Mouse (Mus musculus): ENCODE results near the gene Pask. TPM values are rescaled to one million over a fixed set of nuclear protein-coding genes. Genes with fewer than 3 reads are reported as not detected.

Pask gene
- total and polyA plus RNA-seq, 2 experiments from 2014 or later: 3.9 to 15.0 TPM

DNA sequence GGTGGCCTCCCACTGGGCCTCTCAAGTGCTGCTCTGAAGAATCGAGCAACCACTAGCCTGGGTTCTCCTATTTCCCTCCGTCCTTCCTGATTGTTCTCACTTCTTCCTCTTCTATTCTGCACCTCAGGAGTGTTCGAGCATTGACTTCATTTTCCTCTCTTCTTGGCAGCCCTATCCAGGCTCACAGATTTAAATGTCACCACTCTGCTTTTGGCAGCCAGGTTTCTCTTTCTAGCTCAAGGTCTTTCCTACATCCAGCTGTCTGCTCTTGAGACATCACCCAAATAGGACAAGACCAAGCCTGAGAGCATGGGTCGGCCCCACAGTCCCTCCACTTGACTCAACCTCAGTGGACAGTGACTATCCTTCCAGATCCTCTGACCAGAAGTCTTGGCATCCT is 19.4 kb upstream of the Pask start:
- Histone ChIP-seq H3K4me1 (ENCODE audit: insufficient read depth, low read length) (no peaks in the 10 kb centered on the region), H3K27me3 (ENCODE audit: insufficient read depth, low read length) (no peaks in the 10 kb centered on the region), H3K36me3 (ENCODE audit: insufficient read depth, low read length) (peaks cover 45% of the 10 kb centered on the region; the same call in 1 of the 2 replicates), H3K4me3 (ENCODE audit: low read length) (no peak overlapping the region), H3K4me2 (ENCODE audit: low read depth, low read length) (no peak overlapping the region), H3K27ac (no peak overlapping the region), H3K9me3 (ENCODE audit: low read length) (no peaks in the 10 kb centered on the region), H3K9ac (replicated peaks; ENCODE audit: low read length) (no peak overlapping the region)
- WGBS: 88% methylated on average over 4 of the region's 4 CpGs
- DNase-seq (ENCODE audit: low spot score): no peak
- no peak for ATAC-seq
- TF ChIP-seq CTCF (IDR thresholded peaks at IDR 0.05; ENCODE audit: low read depth): no peak

DNA sequence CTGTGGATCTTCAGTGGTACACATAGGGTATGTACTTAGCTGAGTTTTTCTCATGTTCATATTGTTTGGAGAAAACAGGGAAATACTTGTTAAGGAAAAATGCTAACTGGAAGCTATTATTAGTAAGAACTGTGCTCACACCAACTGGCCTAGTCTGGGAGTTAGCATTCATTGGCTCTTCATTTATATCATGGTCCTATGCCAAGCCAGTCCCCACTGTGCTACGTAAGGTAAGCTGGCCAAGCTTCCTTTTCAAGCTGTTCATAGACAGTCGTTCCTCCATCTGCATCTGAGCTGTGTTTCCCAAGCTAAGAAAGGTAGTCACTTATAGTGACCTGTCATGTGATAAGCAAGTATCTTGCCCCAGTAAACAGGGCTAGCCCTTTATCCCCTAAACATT is 9.4 kb upstream of the Pask start:
- no peak for TF ChIP-seq CTCF (IDR thresholded peaks at IDR 0.05; ENCODE audit: low read depth)
- whole genome bisulfite sequencing: 76% methylated on average over 2 of the region's 2 CpGs
- peaks cover 59% of the 10 kb centered on the region; the same call in 1 of the 2 replicates for H3K36me3 ChIP-seq (ENCODE audit: insufficient read depth, low read length)
- H3K4me1 ChIP-seq (ENCODE audit: insufficient read depth, low read length): no peaks in the 10 kb centered on the region
- ATAC-seq: no peak
- H3K9ac ChIP-seq (replicated peaks; ENCODE audit: low read length): no peak overlapping the region
- DNase-seq (ENCODE audit: low spot score): no peak
- no peaks in the 10 kb centered on the region for H3K9me3 ChIP-seq (ENCODE audit: low read length)
- no peak overlapping the region for H3K27ac ChIP-seq
- no peaks in the 10 kb centered on the region for H3K27me3 ChIP-seq (ENCODE audit: insufficient read depth, low read length)
- H3K4me3 ChIP-seq (ENCODE audit: low read length): no peak overlapping the region
- H3K4me2 ChIP-seq (ENCODE audit: low read depth, low read length): no peak overlapping the region

DNA sequence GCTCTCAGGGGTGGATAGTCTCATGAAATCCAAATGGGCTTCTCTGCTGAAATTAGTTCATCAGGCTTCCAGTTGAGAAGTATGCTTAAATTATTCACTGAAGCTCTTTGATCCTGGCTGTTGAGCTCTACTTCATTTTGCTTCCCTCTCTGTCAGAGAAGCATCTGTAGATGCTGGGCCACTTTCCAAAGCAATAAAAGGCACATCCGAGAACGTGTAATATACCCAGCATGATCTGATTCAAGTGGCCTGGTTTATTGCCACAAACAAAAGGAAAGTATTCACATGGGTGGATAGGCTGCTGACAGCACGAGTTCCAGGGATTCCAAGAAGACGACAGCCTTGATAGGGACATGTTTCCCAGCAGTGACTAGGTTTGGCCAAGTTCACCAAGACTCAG is 6.4 kb upstream of the Pask start:
- no peaks in the 10 kb centered on the region for H3K4me1 ChIP-seq (ENCODE audit: insufficient read depth, low read length)
- DNase-seq (ENCODE audit: low spot score) (no peak), ATAC-seq (no peak)
- no peaks in the 10 kb centered on the region for H3K9me3 ChIP-seq (ENCODE audit: low read length)
- no peak for TF ChIP-seq CTCF (IDR thresholded peaks at IDR 0.05; ENCODE audit: low read depth)
- H3K9ac ChIP-seq (replicated peaks; ENCODE audit: low read length): no peak overlapping the region
- no peak overlapping the region for H3K4me3 ChIP-seq (ENCODE audit: low read length)
- H3K27ac ChIP-seq: no peak overlapping the region
- H3K36me3 ChIP-seq (ENCODE audit: insufficient read depth, low read length): peaks cover 45% of the 10 kb centered on the region; the same call in 1 of the 2 replicates
- 49% methylated on average over 4 of the region's 4 CpGs for WGBS
- H3K4me2 ChIP-seq (ENCODE audit: low read depth, low read length): no peak overlapping the region
- H3K27me3 ChIP-seq (ENCODE audit: insufficient read depth, low read length): no peaks in the 10 kb centered on the region

DNA sequence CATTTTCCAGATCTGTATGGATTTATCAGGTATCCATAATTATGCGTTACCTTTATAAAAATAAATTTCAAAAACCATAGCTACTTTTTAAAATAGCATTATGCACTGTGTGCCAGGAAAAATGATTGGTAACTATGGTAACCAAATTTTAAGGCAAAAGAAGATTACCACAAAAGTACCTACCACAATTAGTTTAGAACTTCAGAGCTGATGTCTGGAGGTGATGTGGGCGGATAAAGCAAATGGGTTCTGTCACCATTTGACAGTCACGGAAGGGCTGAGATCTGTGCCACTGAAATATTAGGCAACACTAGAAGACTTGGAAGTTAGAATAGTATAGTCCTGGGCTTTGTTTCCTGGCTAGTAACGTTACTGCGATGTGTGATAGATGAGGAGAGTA is 3.9 kb upstream of the Pask start:
- no peak overlapping the region for H3K27ac ChIP-seq
- no peaks in the 10 kb centered on the region for H3K27me3 ChIP-seq (ENCODE audit: insufficient read depth, low read length)
- TF ChIP-seq CTCF (IDR thresholded peaks at IDR 0.05; ENCODE audit: low read depth): no peak
- H3K9ac ChIP-seq (replicated peaks; ENCODE audit: low read length): no peak overlapping the region
- 91% methylated on average over 5 of the region's 5 CpGs for WGBS
- no peak overlapping the region for H3K4me2 ChIP-seq (ENCODE audit: low read depth, low read length)
- DNase-seq (ENCODE audit: low spot score): no peak
- H3K4me1 ChIP-seq (ENCODE audit: insufficient read depth, low read length): peaks cover 8% of the 10 kb centered on the region
- ATAC-seq: no peak
- no peaks in the 10 kb centered on the region for H3K9me3 ChIP-seq (ENCODE audit: low read length)
- no peak overlapping the region for H3K4me3 ChIP-seq (ENCODE audit: low read length)
- peaks cover 22% of the 10 kb centered on the region; the same call in 1 of the 2 replicates for H3K36me3 ChIP-seq (ENCODE audit: insufficient read depth, low read length)

DNA sequence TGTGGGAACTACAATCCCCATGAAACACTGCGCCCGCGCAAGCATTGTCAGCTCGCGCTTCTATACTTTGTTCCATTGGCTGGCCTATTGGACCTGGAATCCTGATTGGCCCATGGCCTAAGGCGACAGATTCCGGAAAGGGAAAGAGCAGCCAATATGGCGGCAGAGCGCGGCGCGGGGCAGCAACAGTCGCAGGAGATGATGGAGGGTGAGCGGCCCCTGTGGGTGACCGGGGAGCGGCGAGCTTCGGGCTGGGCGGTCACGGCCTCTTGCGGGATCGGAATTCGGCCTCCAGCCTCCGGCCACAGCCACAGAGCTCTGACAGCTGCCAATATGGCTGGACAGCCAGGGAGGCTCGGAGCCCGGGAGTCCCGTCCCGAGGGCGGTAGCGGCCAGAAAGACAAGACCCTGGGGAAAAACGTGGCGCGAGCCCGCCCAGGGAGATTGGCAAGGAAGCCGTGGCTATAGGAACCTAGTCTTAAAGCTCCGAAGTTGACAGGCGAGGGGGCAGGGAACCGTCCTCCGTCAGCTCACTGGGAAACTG is 294 bp upstream of the Pask start:
- Histone ChIP-seq H3K4me1 (ENCODE audit: insufficient read depth, low read length) (peaks cover 8% of the 10 kb centered on the region), H3K27ac (peak overlapping the region; percentile 75; the same call in 1 of the 2 replicates), H3K9ac (replicated peaks; ENCODE audit: low read length) (peak overlapping the region; percentile 79), H3K36me3 (ENCODE audit: insufficient read depth, low read length) (no peaks in the 10 kb centered on the region), H3K9me3 (ENCODE audit: low read length) (no peaks in the 10 kb centered on the region), H3K4me2 (ENCODE audit: low read depth, low read length) (peak overlapping the region; percentile 64), H3K4me3 (ENCODE audit: low read length) (peak overlapping the region; percentile 66), H3K27me3 (ENCODE audit: insufficient read depth, low read length) (no peaks in the 10 kb centered on the region)
- peak; percentile 64 for TF ChIP-seq CTCF (IDR thresholded peaks at IDR 0.05; ENCODE audit: low read depth)
- peak; percentile 96 for ATAC-seq
- DNase-seq (ENCODE audit: low spot score): peak; percentile 99
- under 1% methylated on average over 39 of the region's 39 CpGs for WGBS

DNA sequence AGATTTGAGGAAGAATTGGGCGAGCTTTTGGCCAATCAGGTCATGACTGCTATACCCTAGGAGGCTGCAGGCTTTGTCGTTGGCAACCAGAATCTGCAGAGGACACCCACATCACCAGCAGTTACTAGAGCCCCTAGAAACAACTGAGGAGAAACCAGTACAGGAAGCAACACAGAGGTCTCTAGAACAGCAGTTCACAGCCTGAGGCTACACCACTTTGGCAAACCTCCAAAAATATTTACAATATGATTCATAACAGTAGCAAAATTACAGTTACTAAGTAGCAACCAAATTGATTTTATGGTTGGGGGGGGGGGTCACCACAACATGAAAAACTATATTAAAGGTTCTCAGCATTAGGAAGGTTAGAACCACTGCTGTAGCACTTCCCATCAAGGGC is 8.7 kb downstream of the Pask start:
- DNase-seq (ENCODE audit: low spot score) (no peak), ATAC-seq (no peak)
- TF ChIP-seq CTCF (IDR thresholded peaks at IDR 0.05; ENCODE audit: low read depth): no peak
- Histone ChIP-seq H3K4me3 (ENCODE audit: low read length) (no peak overlapping the region), H3K27me3 (ENCODE audit: insufficient read depth, low read length) (no peaks in the 10 kb centered on the region), H3K36me3 (ENCODE audit: insufficient read depth, low read length) (peaks cover 5% of the 10 kb centered on the region; the same call in 1 of the 2 replicates), H3K9ac (replicated peaks; ENCODE audit: low read length) (no peak overlapping the region), H3K4me2 (ENCODE audit: low read depth, low read length) (no peak overlapping the region), H3K4me1 (ENCODE audit: insufficient read depth, low read length) (no peaks in the 10 kb centered on the region), H3K9me3 (ENCODE audit: low read length) (no peaks in the 10 kb centered on the region), H3K27ac (no peak overlapping the region)
- 78% methylated on average over 2 of the region's 2 CpGs for WGBS

DNA sequence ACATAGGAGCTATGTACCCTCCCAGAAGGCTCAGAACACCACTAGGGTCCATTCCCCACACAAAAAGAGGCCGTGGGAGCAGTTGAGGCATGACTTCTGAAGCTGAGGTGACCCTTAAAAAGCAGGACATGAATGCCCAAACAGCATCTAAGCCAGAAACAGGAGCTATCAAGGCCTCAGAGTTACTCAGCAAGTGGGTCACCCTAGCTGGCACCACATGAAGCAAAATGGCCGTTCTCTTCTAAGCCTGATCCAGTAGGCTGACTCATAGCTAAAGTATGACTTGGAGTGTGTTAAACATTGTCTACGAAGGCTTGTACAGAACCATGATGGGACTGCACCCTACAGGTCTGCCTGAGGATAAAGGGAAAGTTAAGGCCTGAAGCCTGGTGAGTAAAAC is 16.8 kb downstream of the Pask start:
- 85% methylated on average over 3 of the region's 3 CpGs for WGBS
- peaks cover 34% of the 10 kb centered on the region for H3K36me3 ChIP-seq (ENCODE audit: insufficient read depth, low read length)
- no peak for TF ChIP-seq CTCF (IDR thresholded peaks at IDR 0.05; ENCODE audit: low read depth)
- H3K9me3 ChIP-seq (ENCODE audit: low read length): no peaks in the 10 kb centered on the region
- no peaks in the 10 kb centered on the region for H3K4me1 ChIP-seq (ENCODE audit: insufficient read depth, low read length)
- no peak for DNase-seq (ENCODE audit: low spot score)
- no peak overlapping the region for H3K4me3 ChIP-seq (ENCODE audit: low read length)
- H3K27me3 ChIP-seq (ENCODE audit: insufficient read depth, low read length): no peaks in the 10 kb centered on the region
- ATAC-seq: no peak
- no peak overlapping the region for H3K9ac ChIP-seq (replicated peaks; ENCODE audit: low read length)
- no peak overlapping the region for H3K4me2 ChIP-seq (ENCODE audit: low read depth, low read length)
- H3K27ac ChIP-seq: no peak overlapping the region

Data from hindbrain, postnatal 0 days (tissue).